Mouse (Mus musculus) testis, postnatal 10 days (tissue): ENCODE measurements at regions not wholly inside any gene's neighbourhood (a gene's known extent, or its start where the extent isn't known, plus 50 kb on each side); places are given as distances from the start of the nearest gene placed in this dataset.

Source experiments
- DNase-seq: peaks from one replicate; pipeline ENCODE4 v3.0.0; 2021; ENCODE audit warnings: low spot score

GRCm38 (mm10) chr10:99902280-99903231 lies 112.9 kb upstream of the Kitl start:
- no peak for DNase-seq

- no peak for DNase-seq
Observed at GRCm38 (mm10) chr10:99900955-99901835, 114.2 kb upstream of the Kitl start.

GRCm38 (mm10) chr10:99893999-99894398 lies 121.4 kb upstream of the Kitl start:
- no peak for DNase-seq

GRCm38 (mm10) chr10:99891899-99892298 lies 123.5 kb upstream of the Kitl start:
- DNase-seq: no peak

GRCm38 (mm10) chr10:99881901-99882300 lies 122.4 kb upstream of the Csl start:
- DNase-seq: no peak

- no peak for DNase-seq
Observed at GRCm38 (mm10) chr10:99879362-99879761, 119.9 kb upstream of the Csl start.

GRCm38 (mm10) chr10:99864711-99865110 lies 105.3 kb upstream of the Csl start:
- DNase-seq: no peak

GRCm38 (mm10) chr10:99860322-99861089 lies 101.0 kb upstream of the Csl start:
- DNase-seq: no peak

- DNase-seq: no peak
Observed at GRCm38 (mm10) chr10:99844110-99844509, 84.7 kb upstream of the Csl start.

GRCm38 (mm10) chr10:99841167-99841843 lies 81.8 kb upstream of the Csl start:
- peak; percentile 45 for DNase-seq

- no peak for DNase-seq
Observed at GRCm38 (mm10) chr10:99840179-99840876, 80.9 kb upstream of the Csl start.

- DNase-seq: no peak
Observed at GRCm38 (mm10) chr10:99836835-99837412, 77.5 kb upstream of the Csl start.

GRCm38 (mm10) chr10:99834905-99835633 lies 75.6 kb upstream of the Csl start:
- DNase-seq: no peak

- DNase-seq: no peak
Observed at GRCm38 (mm10) chr10:99829974-99830373, 70.5 kb upstream of the Csl start.

- DNase-seq: no peak
Observed at GRCm38 (mm10) chr10:99827476-99827875, 68.0 kb upstream of the Csl start.

- DNase-seq: no peak
Observed at GRCm38 (mm10) chr10:99825881-99826280, 66.4 kb upstream of the Csl start.

GRCm38 (mm10) chr10:99812069-99812650 lies 52.7 kb upstream of the Csl start:
- no peak for DNase-seq

GRCm38 (mm10) chr10:99811430-99811829 lies 52.0 kb upstream of the Csl start:
- DNase-seq: no peak
